Mouse (Mus musculus) lung, postnatal 36 days (tissue): Measurements from ENCODE around the gene Ptprn2.
A peak's percentile ranks its signal among the peaks of the same experiment; 100 is the strongest.
"Not testable (repeated sequence)": the region's sequence is repeated elsewhere in the genome, so short reads cannot be mapped to it uniquely, and the experiment has no call there.

Source experiments
- DNase-seq: peaks from one replicate; pipeline ENCODE4 v3.0.0; 2022; ENCODE audit warnings: mixed read lengths

Gene Ptprn2

GRCm38 (mm10) chr12:116528861-116529260, 43.3 kb downstream of the Ptprn2 start:
- no peak for DNase-seq

GRCm38 (mm10) chr12:116533281-116533680, 47.8 kb downstream of the Ptprn2 start:
- no peak for DNase-seq

GRCm38 (mm10) chr12:116539305-116539704, 53.8 kb downstream of the Ptprn2 start:
- no peak for DNase-seq

- DNase-seq, result peak; percentile 80
These were observed 55.1 kb downstream of the Ptprn2 start for GRCm38 (mm10) chr12:116540608-116541007.

- DNase-seq, result peak; percentile 76
These were observed 64.5 kb downstream of the Ptprn2 start for GRCm38 (mm10) chr12:116550031-116550430.

GRCm38 (mm10) chr12:116551516-116551915, 66.0 kb downstream of the Ptprn2 start:
- DNase-seq, result no peak

GRCm38 (mm10) chr12:116552306-116552705, 66.8 kb downstream of the Ptprn2 start:
- no peak for DNase-seq

GRCm38 (mm10) chr12:116553361-116553760, 67.8 kb downstream of the Ptprn2 start:
- peak; percentile 74 for DNase-seq

GRCm38 (mm10) chr12:116555964-116556363, 70.4 kb downstream of the Ptprn2 start:
- DNase-seq, result no peak

GRCm38 (mm10) chr12:116564441-116564840, 78.9 kb downstream of the Ptprn2 start:
- no peak for DNase-seq

GRCm38 (mm10) chr12:116566672-116567071, 81.2 kb downstream of the Ptprn2 start:
- no peak for DNase-seq

GRCm38 (mm10) chr12:116567170-116567569, 81.7 kb downstream of the Ptprn2 start:
- no peak for DNase-seq

- no peak for DNase-seq
These were observed 84.0 kb downstream of the Ptprn2 start for GRCm38 (mm10) chr12:116569568-116569967.

- DNase-seq, result no peak
These were observed 88.6 kb downstream of the Ptprn2 start for GRCm38 (mm10) chr12:116574102-116574501.

GRCm38 (mm10) chr12:116574720-116575119, 89.2 kb downstream of the Ptprn2 start:
- DNase-seq, result no peak

GRCm38 (mm10) chr12:116577917-116578316, 92.4 kb downstream of the Ptprn2 start:
- not testable (repeated sequence) for DNase-seq

- no peak for DNase-seq
These were observed 95.5 kb downstream of the Ptprn2 start for GRCm38 (mm10) chr12:116580827-116581544.

- peak; percentile 14 for DNase-seq
These were observed 96.3 kb downstream of the Ptprn2 start for GRCm38 (mm10) chr12:116581864-116582263.

- no peak for DNase-seq
These were observed 97.3 kb downstream of the Ptprn2 start for GRCm38 (mm10) chr12:116582829-116583228.

- DNase-seq, result peak; percentile 89
These were observed 99.5 kb downstream of the Ptprn2 start for GRCm38 (mm10) chr12:116585001-116585400.

- peak; percentile 28 for DNase-seq
These were observed 100.6 kb downstream of the Ptprn2 start for GRCm38 (mm10) chr12:116586167-116586566.

- no peak for DNase-seq
These were observed 102.0 kb downstream of the Ptprn2 start for GRCm38 (mm10) chr12:116587548-116587947.

- no peak for DNase-seq
These were observed 104.6 kb downstream of the Ptprn2 start for GRCm38 (mm10) chr12:116590076-116590475.

- no peak for DNase-seq
These were observed 108.9 kb downstream of the Ptprn2 start for GRCm38 (mm10) chr12:116594457-116594856.
